Mouse (Mus musculus): ENCODE data around the gene Tpp1.

DNA sequence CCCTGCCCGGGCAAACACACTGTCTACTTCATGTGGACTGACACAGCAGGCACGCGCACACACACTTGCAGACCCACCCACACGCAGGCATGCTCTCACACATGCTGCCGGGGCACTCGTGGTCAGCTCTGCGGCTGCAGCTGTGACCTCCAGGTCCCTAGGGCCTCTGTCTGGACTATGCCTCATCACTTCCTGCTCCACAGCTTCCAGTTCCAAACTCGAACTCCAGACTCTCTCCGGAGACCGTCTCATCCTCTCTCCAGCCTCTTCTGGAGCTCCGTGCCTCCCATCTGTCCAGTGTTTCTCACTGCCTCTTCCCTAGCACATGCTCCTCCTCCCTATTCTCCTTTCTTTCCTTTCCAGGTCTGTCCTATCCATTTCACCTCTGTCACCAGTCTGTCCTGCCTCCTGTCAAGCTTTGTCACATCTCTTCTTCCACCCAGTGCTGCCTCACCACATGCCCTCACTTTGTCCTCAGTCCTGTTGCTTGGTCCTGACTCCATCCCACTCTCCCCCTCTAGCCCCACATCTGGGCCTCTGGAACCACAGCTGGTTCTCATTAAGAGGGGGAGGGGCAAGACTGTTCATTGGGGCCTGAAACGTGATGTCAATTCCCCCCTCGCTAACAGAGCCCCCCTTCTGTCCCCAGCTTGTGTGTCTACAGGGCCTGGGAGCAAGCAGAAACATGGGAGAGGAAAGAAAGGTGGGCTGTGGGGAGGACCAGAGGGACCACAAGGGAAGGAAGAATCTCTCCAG, 25.9 kb upstream of the Tpp1 start:
- TF ChIP-seq POLR2A (IDR thresholded peaks at IDR 0.05; ENCODE audit: low read depth, low read length) (no peak), CTCF (IDR thresholded peaks at IDR 0.05; ENCODE audit: extremely low read depth, insufficient read length, insufficient replicate concordance, low read depth, low read length) (no peak)
